Mouse (Mus musculus) spleen, postnatal 4 days (tissue): ENCODE results near the gene Tef.

Experiments used
- DNase-seq, 2 experiments: peaks; one replicate each; pipeline ENCODE4 v3.0.0; 2022; ENCODE audit warnings: low spot score in 2 of 2

Gene Tef

GRCm38 (mm10) chr15:81828426-81829207 is 26.4 kb downstream of the Tef start:
- no peak for DNase-seq

- DNase-seq, result no peak
Observed at GRCm38 (mm10) chr15:81829208-81829580, 27.0 kb downstream of the Tef start.

GRCm38 (mm10) chr15:81830530-81830929 is 28.3 kb downstream of the Tef start:
- no peak for DNase-seq

- peak; percentile 89 to 94 for DNase-seq
Observed at GRCm38 (mm10) chr15:81831136-81831825, 29.1 kb downstream of the Tef start.

- no peak for DNase-seq
Observed at GRCm38 (mm10) chr15:81832219-81832618, 30.0 kb downstream of the Tef start.

- DNase-seq, result no peak
Observed at GRCm38 (mm10) chr15:81833481-81833880, 31.3 kb downstream of the Tef start.

- DNase-seq, result no peak
Observed at GRCm38 (mm10) chr15:81834171-81834841, 32.1 kb downstream of the Tef start.

- no peak for DNase-seq
Observed at GRCm38 (mm10) chr15:81835007-81835880, 33.0 kb downstream of the Tef start.

GRCm38 (mm10) chr15:81836124-81836821 is 34.1 kb downstream of the Tef start:
- DNase-seq, result no peak

GRCm38 (mm10) chr15:81836966-81837920 is 35.0 kb downstream of the Tef start:
- no peak for DNase-seq

- no peak for DNase-seq
Observed at GRCm38 (mm10) chr15:81838554-81839235, 36.5 kb downstream of the Tef start.

GRCm38 (mm10) chr15:81839634-81840033 is 37.4 kb downstream of the Tef start:
- no peak for DNase-seq

- DNase-seq, result no peak
Observed at GRCm38 (mm10) chr15:81840306-81840705, 38.1 kb downstream of the Tef start.

GRCm38 (mm10) chr15:81842275-81842674 is 40.1 kb downstream of the Tef start:
- DNase-seq, result no peak

GRCm38 (mm10) chr15:81845033-81845625 is 42.9 kb downstream of the Tef start:
- DNase-seq, result no peak

- no peak for DNase-seq
Observed at GRCm38 (mm10) chr15:81845724-81846123, 43.5 kb downstream of the Tef start.

GRCm38 (mm10) chr15:81846755-81847154 is 44.5 kb downstream of the Tef start:
- no peak for DNase-seq

- no peak for DNase-seq
Observed at GRCm38 (mm10) chr15:81847161-81847560, 44.9 kb downstream of the Tef start.

GRCm38 (mm10) chr15:81847861-81848260 is 45.6 kb downstream of the Tef start:
- DNase-seq, result no peak
